Mouse (Mus musculus) embryonic stem cell, embryonic (primary cell): Measurements from ENCODE around the gene Ppm1f.

Source experiments
- CTCF ChIA-PET, 4 experiments: fragments of 300-600 bp in 2 of 4; fragments of 350-600 bp in 2 of 4; sonication (Branson Sonifier 250); formaldehyde crosslinking; loops; one replicate each; lab custom pipeline; 2022; ENCODE audit warnings: inconsistent platforms in 2 of 4; lab: Charles Lee
- POLR2A ChIA-PET, 4 experiments: fragments of 300-600 bp in 2 of 4; fragments of 350-600 bp in 2 of 4; sonication (Branson Sonifier 250); formaldehyde crosslinking; loops; one replicate each; lab custom pipeline; 2022; ENCODE audit warnings: antibody characterized with exemption in 4 of 4, inconsistent platforms in 1 of 4; lab: Charles Lee

Gene Ppm1f

GRCm38 (mm10) chr16:16888341-16888740, 7.9 kb upstream of the Ppm1f start:
- CTCF ChIA-PET, result interaction anchor here in 2 of 4 experiments (0.8 to 2.9 kb wide), 3 partner anchors 8 to 34 kb away, joined by 3 to 8 read pairs (median 6); partner anchors contain the start of gene Ppm1f (in 1 of the 2)
- POLR2A ChIA-PET, result interaction anchor here in 3 of 4 experiments (0.7 to 5.5 kb wide), 9 partner anchors 8 to 193 kb away, joined by 3 to 26 read pairs (median 5); partner anchors contain the start of genes Ppm1f (in 1 of the 3) and Vpreb1 (in 1 of the 3)

- POLR2A ChIA-PET, result interaction anchor here in 3 of 4 experiments (0.6 to 5.7 kb wide), 9 partner anchors 15 to 295 kb away, joined by 3 to 29 read pairs (median 7); partner anchors contain the start of genes Igll1 (in 1 of the 3), Top3b (in 1 of the 3) and Vpreb1 (in 1 of the 3)
- CTCF ChIA-PET, result interaction anchor here in 1 of 4 experiments (0.7 to 0.8 kb wide), 2 partner anchors 20 to 43 kb away, joined by 3 read pairs; no protein-coding TSS in a partner anchor
Observed at GRCm38 (mm10) chr16:16892366-16892765, 3.9 kb upstream of the Ppm1f start.

- CTCF ChIA-PET, result interaction anchor here (0.8 to 2.8 kb wide), 14 partner anchors 9 to 93 kb away, joined by 3 to 13 read pairs (median 6); no protein-coding TSS in a partner anchor
Observed at GRCm38 (mm10) chr16:16896015-16896381, 271 bp upstream of the Ppm1f start.

GRCm38 (mm10) chr16:16897056-16897584, 851 bp downstream of the Ppm1f start:
- POLR2A ChIA-PET, result interaction anchor here (0.6 to 5.8 kb wide), 46 partner anchors 8 to 749 kb away, joined by 3 to 73 read pairs (median 4); partner anchors contain the start of genes Sdf2l1 (in 2 of the 4), Ccdc74a (in 1 of the 4), Crkl (in 1 of the 4) and Igll1 (in 1 of the 4)
- CTCF ChIA-PET, result interaction anchor here (0.5 to 2.8 kb wide), 24 partner anchors 9 to 682 kb away, joined by 3 to 13 read pairs (median 5); no protein-coding TSS in a partner anchor

More at GRCm38 (mm10) chr16:16896015-16896381, 271 bp upstream of the Ppm1f start:
- POLR2A ChIA-PET, result interaction anchor here (0.7 to 5.8 kb wide), 37 partner anchors 9 to 556 kb away, joined by 3 to 73 read pairs (median 4); partner anchors contain the start of genes Igll1 (in 2 of the 4), Crkl (in 1 of the 4), Mapk1 (in 1 of the 4) and Sdf2l1 (in 1 of the 4)

- ChIA-PET POLR2A (interaction anchor here in 1 of 4 experiments (0.9 kb wide), 1 partner anchor 23 kb away, joined by 3 read pairs; no protein-coding TSS in a partner anchor), CTCF (interaction anchor here in 1 of 4 experiments (2.8 kb wide), 1 partner anchor 9 kb away, joined by 6 read pairs; no protein-coding TSS in a partner anchor)
Observed at GRCm38 (mm10) chr16:16902329-16902728, 6.1 kb downstream of the Ppm1f start.

GRCm38 (mm10) chr16:16903188-16903587, 6.9 kb downstream of the Ppm1f start:
- POLR2A ChIA-PET, result interaction anchor here in 1 of 4 experiments (1.4 kb wide), 1 partner anchor 9 kb away, joined by 4 read pairs; no protein-coding TSS in a partner anchor
- CTCF ChIA-PET, result interaction anchor here in 1 of 4 experiments (0.6 to 1.2 kb wide), 2 partner anchors 9 to 651 kb away, joined by 4 to 5 read pairs; no protein-coding TSS in a partner anchor

GRCm38 (mm10) chr16:16907799-16908198, 11.5 kb downstream of the Ppm1f start:
- ChIA-PET POLR2A (interaction anchor here in 3 of 4 experiments (0.6 to 7.9 kb wide), 9 partner anchors 10 to 52 kb away, joined by 3 to 73 read pairs (median 5); partner anchors contain the start of genes Ppm1f (in 1 of the 3), Top3b (in 1 of the 3) and Vpreb1 (in 1 of the 3)), CTCF (interaction anchor here in 2 of 4 experiments (2.3 to 2.8 kb wide), 2 partner anchors 11 kb away, joined by 5 to 10 read pairs; partner anchors contain the start of gene Ppm1f (in 1 of the 2))

- ChIA-PET POLR2A (interaction anchor here (0.5 to 7.9 kb wide), 31 partner anchors 8 to 318 kb away, joined by 3 to 73 read pairs (median 4); partner anchors contain the start of genes Ppm1f (in 4 of the 4), Mapk1 (in 2 of the 4), Sdf2l1 (in 1 of the 4) and Vpreb1 (in 1 of the 4)), CTCF (interaction anchor here (0.5 to 2.0 kb wide), 32 partner anchors 8 to 165 kb away, joined by 3 to 14 read pairs (median 4); partner anchors contain the start of gene Ppm1f (in 4 of the 4))
Observed at GRCm38 (mm10) chr16:16911641-16912597, 15.7 kb downstream of the Ppm1f start.

GRCm38 (mm10) chr16:16913440-16913839, 17.2 kb downstream of the Ppm1f start:
- CTCF ChIA-PET, result interaction anchor here in 2 of 4 experiments (0.6 to 2.1 kb wide), 4 partner anchors 9 to 1506 kb away, joined by 3 to 7 read pairs (median 4); partner anchors contain the start of gene Ppm1f (in 1 of the 2)
- POLR2A ChIA-PET, result interaction anchor here in 2 of 4 experiments (1.1 to 2.3 kb wide), 4 partner anchors 13 to 75 kb away, joined by 3 to 13 read pairs (median 4); partner anchors contain the start of genes Mapk1 (in 1 of the 2) and Ppm1f (in 1 of the 2)

- CTCF ChIA-PET, result interaction anchor here in 1 of 4 experiments (0.6 kb wide), 1 partner anchor 477 kb away, joined by 3 read pairs; no protein-coding TSS in a partner anchor
- POLR2A ChIA-PET, result interaction anchor here in 2 of 4 experiments (0.8 to 1.8 kb wide), 3 partner anchors 22 to 64 kb away, joined by 3 to 7 read pairs (median 4); partner anchors contain the start of gene Ppm1f (in 1 of the 2)
Observed at GRCm38 (mm10) chr16:16918441-16919117, 22.3 kb downstream of the Ppm1f start.

GRCm38 (mm10) chr16:16921021-16921435, 24.8 kb downstream of the Ppm1f start:
- ChIA-PET CTCF (interaction anchor here in 3 of 4 experiments (0.5 to 2.1 kb wide), 10 partner anchors 9 to 680 kb away, joined by 3 to 14 read pairs (median 4); partner anchors contain the start of gene Ppm1f (in 1 of the 3)), POLR2A (interaction anchor here in 3 of 4 experiments (0.6 to 4.2 kb wide), 20 partner anchors 9 to 762 kb away, joined by 3 to 18 read pairs (median 5); partner anchors contain the start of gene Mapk1 (in 2 of the 3))

GRCm38 (mm10) chr16:16924481-16924880, 28.2 kb downstream of the Ppm1f start:
- CTCF ChIA-PET, result no interaction called here
- POLR2A ChIA-PET, result interaction anchor here in 2 of 4 experiments (1.0 to 1.8 kb wide), 5 partner anchors 10 to 68 kb away, joined by 3 to 4 read pairs (median 3); partner anchors contain the start of gene Ppm1f (in 1 of the 2)

GRCm38 (mm10) chr16:16926536-16926935, 30.3 kb downstream of the Ppm1f start:
- CTCF ChIA-PET, result interaction anchor here in 2 of 4 experiments (1.0 kb wide), 2 partner anchors 15 kb away, joined by 3 to 4 read pairs; no protein-coding TSS in a partner anchor

GRCm38 (mm10) chr16:16928908-16929307, 32.6 kb downstream of the Ppm1f start:
- POLR2A ChIA-PET, result interaction anchor here in 3 of 4 experiments (0.6 to 2.3 kb wide), 11 partner anchors 13 to 156 kb away, joined by 3 to 8 read pairs (median 4); partner anchors contain the start of gene Ppm1f (in 1 of the 3)

More at GRCm38 (mm10) chr16:16926536-16926935, 30.3 kb downstream of the Ppm1f start:
- POLR2A ChIA-PET, result interaction anchor here in 2 of 4 experiments (0.6 to 1.8 kb wide), 5 partner anchors 10 to 174 kb away, joined by 3 to 4 read pairs (median 3); partner anchors contain the start of genes Mapk1 (in 1 of the 2), Top3b (in 1 of the 2) and Vpreb1 (in 1 of the 2)

GRCm38 (mm10) chr16:16930326-16930725, 34.1 kb downstream of the Ppm1f start:
- POLR2A ChIA-PET, result interaction anchor here in 1 of 4 experiments (0.8 to 1.6 kb wide), 2 partner anchors 10 to 14 kb away, joined by 3 to 8 read pairs; no protein-coding TSS in a partner anchor
- CTCF ChIA-PET, result no interaction called here

More at GRCm38 (mm10) chr16:16928908-16929307, 32.6 kb downstream of the Ppm1f start:
- CTCF ChIA-PET, result interaction anchor here in 1 of 4 experiments (0.6 kb wide), 1 partner anchor 141 kb away, joined by 4 read pairs; no protein-coding TSS in a partner anchor
